Mouse (Mus musculus) T-helper 2 cell (primary cell): ENCODE results near the gene Zbtb20.

Source experiments
- in situ Hi-C: fragments of 300-600 bp; cut with MboI, MseI; formaldehyde crosslinking; loops from one replicate; pipeline ENCODE4 v1.15.1; 2025; ENCODE audit warnings: high pct_unique_total_duplicates

Zbtb20 gene

DNA sequence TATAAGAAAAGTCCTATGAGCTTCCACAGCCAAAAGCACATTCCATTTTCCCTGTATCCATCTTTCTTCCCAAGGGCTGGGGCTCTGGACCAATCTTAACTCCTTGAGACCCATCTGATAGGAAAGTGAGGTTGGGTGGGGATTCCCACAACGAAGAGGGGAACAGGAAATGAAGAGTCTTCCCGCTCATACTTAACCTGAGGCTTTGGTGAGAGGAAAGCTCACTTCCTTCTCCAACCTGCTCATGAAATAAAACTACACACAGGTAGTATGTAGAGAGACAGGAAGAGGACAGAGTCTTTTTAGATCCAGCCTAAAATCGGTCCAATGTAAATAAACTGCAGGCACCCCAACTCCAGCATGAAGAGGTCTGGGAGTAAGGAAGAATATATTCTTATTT is 771.3 kb downstream of the Zbtb20 start:
- in situ Hi-C loops: no loop called here

DNA sequence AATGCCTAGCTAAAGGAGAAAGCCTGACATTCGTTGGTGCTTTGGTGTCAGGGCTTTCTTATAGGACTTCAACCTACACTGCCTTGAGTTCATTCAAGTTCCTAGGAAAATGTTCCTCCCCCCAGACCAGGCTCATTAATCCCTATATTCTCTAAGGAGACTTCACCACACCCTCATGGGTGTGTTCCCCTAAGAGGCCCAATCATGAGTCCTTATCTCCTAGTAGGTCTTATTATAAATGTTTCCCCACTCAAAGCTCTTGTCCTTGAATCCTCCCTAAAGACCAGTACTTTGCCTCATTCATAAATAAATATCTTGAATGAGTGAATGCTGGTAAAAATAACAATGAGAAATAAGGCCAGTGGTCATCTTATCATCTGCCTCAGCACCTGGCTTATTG is 772.0 kb downstream of the Zbtb20 start:
- in situ Hi-C loops: no loop called here

DNA sequence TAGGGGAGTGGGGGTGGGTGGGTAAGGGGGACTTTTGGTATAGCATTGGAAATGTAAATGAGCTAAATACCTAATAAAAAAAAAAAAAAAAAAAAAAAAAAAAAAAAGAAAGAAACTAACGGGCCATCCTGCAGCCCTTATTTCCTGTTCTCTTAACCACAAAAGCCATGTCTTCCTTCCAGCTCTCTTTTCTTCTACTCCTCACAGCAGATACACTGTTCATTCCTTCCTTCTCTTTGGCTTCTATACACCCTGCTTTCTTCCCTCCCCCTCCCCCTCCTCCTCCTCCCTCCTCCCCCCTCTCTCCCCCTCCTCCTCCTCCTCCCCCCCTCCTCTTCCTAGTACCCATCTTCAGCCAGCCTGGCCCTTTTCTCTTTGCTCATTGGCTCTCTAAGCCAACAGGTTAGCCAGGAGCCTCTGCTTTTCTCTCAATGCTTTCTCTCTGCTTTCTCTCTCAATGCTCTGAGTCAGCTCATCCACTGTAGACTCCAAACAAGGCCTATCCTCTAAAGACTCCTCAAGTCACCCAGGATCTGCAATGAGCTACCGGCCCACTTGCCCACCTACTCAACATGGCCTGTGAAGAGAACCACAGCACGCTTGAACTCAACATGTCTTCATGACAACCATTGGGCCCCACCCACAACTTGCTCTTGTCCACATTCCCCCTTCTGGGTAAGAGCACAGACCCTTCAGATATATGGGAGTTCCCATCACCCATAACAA is 774.8 kb downstream of the Zbtb20 start:
- in situ Hi-C loops: no loop called here

DNA sequence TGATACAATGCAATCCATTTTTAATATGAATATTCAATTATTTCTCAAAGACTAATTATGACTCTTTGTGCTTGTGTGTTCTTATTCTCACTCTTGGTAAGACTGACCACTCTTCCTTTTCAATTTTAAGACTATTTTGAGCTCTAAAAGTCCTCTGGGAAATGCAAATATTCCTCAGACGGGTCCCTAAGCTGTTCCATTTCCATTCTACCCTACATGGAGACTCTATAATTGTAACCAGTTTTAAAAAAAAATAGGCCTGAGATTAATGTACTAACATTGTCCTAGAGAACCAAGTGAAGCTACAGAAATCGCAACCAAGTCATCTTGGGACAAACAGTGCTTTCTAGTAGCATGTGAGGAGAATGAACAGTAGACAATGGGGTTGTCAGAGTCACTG is 777.6 kb downstream of the Zbtb20 start:
- in situ Hi-C loops: no loop called here

DNA sequence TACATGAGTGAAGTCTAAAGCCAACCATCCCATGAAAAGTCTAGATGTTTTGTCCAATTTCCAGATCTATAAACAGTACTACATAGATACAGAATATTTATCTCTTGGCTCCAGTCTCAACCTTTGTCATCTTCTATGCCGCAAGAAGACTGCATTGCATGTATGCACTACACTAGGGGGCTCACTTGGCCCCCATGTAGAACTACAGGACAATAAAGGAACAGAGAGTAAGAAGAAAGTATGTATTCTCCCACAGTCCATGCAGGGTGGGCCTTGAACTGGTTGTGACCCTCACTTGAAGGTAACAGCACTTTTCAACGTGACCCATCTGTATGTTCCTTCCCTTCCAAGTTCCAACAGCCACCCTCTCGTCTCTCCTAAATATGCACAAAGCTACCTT is 778.6 kb downstream of the Zbtb20 start:
- in situ Hi-C loops: no loop called here

DNA sequence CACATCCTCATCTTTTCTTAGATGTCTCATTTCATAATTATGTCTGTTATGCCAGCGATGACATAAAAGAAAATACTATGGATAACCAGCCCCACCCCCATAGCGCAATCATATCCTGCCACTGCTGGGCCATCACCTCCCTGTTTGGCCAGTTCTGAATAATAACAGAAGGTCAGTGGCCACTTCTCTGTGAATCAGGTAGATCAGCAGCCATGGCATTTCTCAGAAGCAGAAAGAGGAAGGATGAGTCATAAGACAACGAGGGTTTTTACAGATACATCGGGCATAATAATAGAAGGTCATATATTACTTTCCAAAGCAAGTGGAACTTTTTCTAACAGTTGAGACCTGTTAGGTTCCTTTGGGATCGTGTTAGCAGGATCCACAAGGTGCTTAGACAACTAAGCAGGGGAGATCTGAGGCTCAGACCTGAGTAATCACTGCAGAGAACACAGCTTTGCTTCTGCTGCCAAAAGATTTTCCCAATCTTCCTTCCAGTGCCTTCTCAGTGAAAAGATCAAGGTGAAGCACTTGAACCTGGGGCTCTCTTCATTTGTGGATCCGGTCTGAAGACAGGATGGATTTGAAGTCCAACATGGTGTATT is 779.6 kb downstream of the Zbtb20 start:
- in situ Hi-C loops: no loop called here

DNA sequence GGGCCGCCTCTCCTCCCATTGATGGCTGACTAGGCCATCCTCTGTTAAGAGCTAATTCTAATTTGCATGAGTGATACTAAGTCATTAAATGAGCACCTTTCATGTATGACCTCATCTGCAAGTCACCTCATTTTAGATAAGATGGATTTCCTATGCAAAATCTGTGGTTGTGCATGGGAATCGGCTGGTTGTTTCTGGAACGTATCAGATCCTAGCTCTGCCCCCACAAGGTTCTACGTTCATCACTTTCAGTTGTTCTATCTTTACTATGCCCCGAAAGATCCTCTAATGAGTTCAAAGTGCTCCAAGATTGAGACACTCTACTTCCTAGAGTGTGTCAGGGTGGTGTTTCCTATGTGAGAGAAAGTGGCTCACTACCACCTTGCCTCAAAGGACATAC is 785.9 kb downstream of the Zbtb20 start:
- in situ Hi-C loops: loop anchor here (5.0 kb wide), 1 partner anchor 36 kb away; no protein-coding TSS in a partner anchor

DNA sequence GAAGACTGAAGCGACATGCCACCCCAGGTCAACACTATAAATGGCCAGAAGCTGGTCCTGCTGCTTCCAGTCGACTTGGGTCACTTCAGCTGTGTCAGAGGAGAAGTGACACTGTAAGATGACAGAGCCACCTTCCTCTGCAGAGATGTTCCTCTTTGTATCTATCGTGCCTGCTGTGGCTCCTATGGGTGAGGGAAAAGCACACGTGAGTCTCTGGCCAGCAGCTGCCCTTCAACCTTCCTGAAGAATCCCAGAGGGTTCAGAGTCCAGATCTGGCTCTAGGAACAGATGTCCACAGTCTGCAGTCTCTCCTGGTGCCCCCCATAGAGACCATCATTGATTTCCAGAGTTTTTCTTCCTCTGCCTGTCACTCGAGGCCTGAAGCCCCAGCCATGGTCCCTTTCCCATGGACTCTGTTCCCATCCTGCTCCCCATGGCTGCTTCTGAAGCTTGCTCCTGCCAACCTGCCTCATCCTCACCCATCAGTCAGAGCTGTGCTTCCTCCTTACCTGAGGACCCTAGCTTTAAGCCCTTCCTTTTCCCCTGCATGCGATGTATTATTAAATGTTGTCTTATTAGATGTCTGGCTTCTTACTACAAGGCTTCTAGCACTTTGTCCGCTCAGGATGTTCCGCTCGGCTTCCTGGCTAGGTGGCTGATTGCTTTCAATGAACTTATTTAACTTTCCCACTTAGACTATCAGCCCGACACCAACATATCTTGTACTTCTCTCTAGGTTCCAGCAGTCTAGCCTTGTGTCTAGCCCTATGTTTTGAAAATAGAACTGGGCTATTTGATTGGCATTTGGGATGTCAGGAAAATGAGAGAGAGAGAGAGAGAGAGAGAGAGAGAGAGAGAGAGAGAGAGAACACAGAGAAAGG is 786.7 kb downstream of the Zbtb20 start:
- in situ Hi-C loops: loop anchor here (5.0 kb wide), 1 partner anchor 35 kb away; no protein-coding TSS in a partner anchor

DNA sequence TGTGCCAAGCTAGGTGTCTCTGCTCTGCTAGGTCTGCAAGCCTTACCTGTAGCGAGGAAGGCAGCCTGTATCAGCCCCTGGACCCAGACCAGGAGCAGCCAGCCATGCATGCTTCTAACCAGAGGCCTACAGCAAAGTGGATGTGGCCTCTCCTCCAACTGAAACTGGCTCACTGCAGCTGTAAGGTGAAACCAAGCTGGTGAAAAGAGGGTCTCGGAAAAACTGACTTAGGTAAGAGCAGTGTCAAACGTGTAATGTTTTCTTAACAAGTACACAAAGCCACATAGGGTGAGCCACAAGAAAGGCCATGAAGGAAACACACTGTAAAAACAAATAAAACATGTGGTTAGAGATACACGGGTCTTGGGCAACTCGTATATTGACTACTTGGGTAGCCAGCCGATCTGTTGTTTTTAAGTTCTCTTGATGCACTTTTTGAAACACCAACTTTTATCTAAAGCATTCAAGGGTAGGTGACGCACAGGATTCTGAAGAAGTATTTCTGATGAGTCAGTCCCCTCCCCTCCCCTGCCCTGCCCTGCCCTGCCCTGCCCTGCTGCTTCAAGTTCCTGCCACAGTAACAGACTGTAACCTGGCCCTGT is 788.4 kb downstream of the Zbtb20 start, which contains the start of gene Tigit:
Tigit (minus strand) TSS at position 169 of the 602 bp plus-strand sequence.
- in situ Hi-C loops: loop anchor here (5.0 kb wide), 1 partner anchor 33 kb away; no protein-coding TSS in a partner anchor

DNA sequence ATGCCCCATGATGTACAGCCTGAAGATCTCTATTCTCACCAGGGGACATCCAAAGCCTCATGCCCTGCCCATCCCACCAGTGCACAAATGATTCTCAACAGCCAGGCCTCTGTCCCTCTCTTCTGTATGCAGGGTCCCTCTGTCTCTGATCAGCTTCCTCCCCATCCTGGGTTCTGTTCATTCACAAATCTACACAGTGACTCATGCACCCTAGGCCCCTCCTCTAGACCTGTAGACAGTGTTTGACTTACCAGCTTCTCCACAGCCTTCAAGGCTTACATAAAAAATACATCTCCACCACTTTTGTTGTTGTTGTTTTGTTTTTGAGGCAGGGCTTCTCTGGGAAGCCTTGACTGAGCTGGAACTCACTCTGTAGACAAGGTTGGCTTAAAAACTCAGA is 789.2 kb downstream of the Zbtb20 start:
- in situ Hi-C loops: loop anchor here (5.0 kb wide), 1 partner anchor 32 kb away; no protein-coding TSS in a partner anchor

DNA sequence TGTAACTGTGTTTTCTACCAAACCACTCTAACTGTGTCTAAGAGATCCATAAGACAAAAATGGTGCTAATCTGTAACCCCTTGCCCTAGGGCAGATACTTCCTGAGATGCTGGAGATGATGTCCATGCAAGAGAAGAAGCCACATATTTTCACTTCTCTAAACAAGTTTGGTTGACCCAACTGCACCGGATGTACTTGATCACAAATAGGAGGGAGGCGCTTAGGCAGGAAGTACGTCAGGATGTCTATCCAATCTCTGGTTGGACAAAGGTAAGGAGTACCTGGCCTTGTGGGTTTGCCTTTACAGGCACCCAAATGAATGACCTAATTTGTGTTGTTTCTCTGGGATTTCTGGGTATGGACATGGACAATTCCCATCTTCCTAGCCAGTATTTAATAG is 792.6 kb downstream of the Zbtb20 start:
- in situ Hi-C loops: no loop called here

DNA sequence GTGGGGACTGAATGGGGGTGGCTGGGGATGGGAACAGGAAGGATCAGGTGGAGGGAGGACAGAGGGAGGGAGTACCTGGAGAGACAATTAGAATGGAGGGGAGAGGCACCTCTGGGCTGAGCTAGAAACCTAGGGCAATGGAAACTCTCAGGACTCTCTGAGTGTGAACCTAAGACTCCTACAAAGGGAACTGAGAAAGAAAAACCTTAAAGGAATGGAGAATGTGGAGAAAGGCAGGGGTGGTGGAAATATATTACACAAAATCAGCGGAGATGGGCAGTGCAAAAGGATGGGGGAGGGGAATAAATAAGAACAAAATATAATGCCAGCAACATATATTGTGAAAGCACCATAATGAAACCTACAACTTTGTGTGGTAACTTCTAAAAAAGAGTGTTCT is 796.3 kb downstream of the Zbtb20 start:
- in situ Hi-C loops: no loop called here

DNA sequence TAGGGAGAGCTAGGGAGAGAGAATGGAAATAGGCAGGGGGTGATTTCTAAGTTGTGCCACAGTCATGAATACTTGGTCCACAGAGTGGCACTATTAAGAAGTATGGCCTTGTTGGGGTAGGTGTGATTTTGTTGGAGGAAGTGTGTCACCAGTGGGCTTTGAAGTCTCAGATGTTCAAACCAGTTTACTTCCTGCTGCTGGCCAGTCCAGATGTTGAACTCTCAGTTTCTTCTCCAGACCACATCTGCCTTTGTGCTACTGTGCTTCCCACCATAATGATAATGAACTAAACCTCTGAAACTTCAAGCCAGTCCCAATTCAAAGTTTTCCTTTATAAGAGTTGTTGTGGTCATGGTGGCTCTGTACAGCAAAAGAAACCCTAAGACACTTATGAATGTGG is 797.0 kb downstream of the Zbtb20 start:
- in situ Hi-C loops: no loop called here

DNA sequence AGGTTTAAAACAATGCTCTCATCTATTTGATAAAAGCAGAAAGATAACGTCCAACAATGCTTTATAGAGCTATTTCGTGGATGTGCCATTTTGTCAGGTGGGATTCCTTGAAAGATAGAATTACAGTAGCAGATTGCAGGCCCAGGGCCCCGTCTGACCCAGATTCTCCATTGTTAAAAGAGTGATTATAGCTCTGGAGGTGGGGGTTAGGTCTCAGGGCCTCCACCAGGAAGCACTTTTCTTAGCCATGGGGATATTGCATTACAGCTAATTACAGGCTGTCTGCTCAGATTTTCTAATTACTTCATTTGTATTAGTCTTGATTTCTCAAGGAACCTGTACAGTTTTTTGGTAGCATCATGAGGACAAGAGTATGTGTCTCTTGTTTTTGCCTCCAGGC is 798.7 kb downstream of the Zbtb20 start:
- in situ Hi-C loops: no loop called here

DNA sequence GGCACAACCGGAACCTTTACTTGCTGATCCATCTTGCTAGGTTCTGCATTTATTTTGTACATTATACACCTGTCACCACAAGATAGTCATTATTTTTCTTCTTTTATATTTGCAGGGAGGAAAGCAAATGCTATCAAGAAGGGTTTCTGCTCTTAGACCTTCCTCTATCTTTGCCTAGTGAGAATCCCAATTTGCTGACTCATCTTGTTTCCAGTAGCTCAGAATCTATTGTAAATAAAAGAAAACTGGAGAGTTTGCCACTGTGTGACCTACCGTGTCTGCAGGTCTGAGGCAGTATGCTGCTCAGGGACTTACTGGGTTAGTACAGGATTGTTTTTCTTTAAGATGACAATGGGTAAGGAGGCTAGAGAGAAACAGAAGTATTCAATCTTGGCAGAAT is 812.3 kb downstream of the Zbtb20 start:
- in situ Hi-C loops: loop anchor here (25.0 kb wide), 1 partner anchor 801 kb away; the partner anchor contains the start of gene Zbtb20

DNA sequence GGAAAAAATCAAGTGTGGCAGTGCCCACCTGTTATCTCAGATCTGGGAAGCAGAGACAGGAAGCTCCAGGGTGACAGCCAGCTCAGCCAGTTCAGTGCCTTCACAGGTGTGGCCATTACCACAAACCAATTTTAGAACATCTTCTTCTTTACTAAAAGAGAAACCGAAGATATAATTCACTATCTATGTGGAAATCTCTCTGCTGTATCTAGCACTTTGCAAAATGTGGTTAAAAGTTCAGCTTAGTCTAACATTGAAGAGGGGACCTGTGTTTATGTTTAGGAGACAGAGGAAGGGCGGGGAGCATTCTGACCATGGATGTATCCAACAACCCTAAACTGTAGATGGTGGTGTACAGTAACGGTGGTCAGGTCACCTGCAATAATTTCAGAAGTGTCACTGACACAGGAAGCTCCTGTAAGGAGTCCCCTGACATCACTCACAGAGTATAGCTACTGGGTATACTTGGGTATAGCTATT is 814.6 kb downstream of the Zbtb20 start:
- in situ Hi-C loops: loop anchor here (25.0 kb wide), 1 partner anchor 803 kb away; the partner anchor contains the start of gene Zbtb20

DNA sequence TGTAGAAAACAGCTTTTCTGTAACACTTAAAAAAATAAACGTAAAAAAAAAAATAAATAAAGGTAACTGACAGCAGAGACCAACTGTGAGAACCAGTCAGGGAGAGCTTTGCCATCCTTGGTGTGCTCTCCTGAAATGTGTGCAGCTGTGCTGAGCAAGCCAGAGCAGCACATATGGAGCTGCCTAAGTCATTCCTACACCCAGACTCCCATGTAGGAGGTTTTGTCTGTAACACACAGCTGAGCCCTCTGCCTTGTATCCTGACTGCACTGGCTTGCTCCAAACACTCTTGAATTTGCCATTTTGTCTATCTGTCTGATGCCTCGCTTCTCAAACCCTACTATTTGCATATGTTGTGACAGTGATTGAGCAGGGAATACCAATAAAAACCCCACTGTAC is 815.2 kb downstream of the Zbtb20 start:
- in situ Hi-C loops: loop anchor here (25.0 kb wide), 1 partner anchor 804 kb away; the partner anchor contains the start of gene Zbtb20

DNA sequence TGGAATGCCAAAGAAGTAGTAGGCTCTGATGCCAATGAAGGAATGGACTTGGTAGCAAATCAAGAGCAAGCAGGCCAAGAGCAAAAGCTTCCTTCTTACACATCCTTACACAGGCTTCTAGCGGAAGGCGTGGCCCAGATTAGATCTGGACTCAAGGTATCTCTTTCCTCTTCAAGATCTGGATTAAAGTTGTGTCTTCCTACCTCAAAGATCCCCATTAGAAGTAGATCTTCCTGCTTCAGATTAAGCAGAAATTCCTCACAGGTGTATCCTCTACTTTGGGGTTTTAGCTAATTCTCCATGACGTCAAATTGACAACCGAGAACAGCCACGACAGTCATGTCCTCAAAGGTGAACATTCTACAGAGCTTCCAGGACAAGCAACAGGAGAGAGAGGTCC is 816.1 kb downstream of the Zbtb20 start:
- in situ Hi-C loops: loop anchor here (25.0 kb wide), 1 partner anchor 804 kb away; the partner anchor contains the start of gene Zbtb20
